Mouse (Mus musculus) olfactory bulb, adult 2 months (tissue): ENCODE results near the gene Fars2. TPM values are rescaled to one million over a fixed set of nuclear protein-coding genes. Genes with fewer than 3 reads are reported as not detected.
"Not testable (repeated sequence)": the region's sequence is repeated elsewhere in the genome, so short reads cannot be mapped to it uniquely, and the experiment has no call there.

Experiments used
- H3K27ac ChIP-seq: fragments of 200-500 bp; 2 replicates; pipeline ENCODE4 v1.5.1; 2012; ENCODE audit warnings: low read depth, low read length; ENCODE audit not compliant: insufficient read depth
- H3K4me1 ChIP-seq: fragments of 200-500 bp; 2 replicates; pipeline ENCODE4 v1.6.1; 2012; ENCODE audit warnings: low read length; ENCODE audit not compliant: control insufficient read depth, insufficient read depth
- H3K4me3 ChIP-seq: fragments of 200-500 bp; 2 replicates; pipeline ENCODE4 v1.5.1; 2012; ENCODE audit warnings: mild to moderate bottlenecking, low read depth, low read length, moderate library complexity; ENCODE audit not compliant: insufficient read depth
- CTCF ChIP-seq: fragments of 200-500 bp; IDR thresholded peaks from 2 replicates; pipeline ENCODE4 v1.5.1; 2012; ENCODE audit warnings: low read depth, mild to moderate bottlenecking, low read length, moderate library complexity; ENCODE audit not compliant: insufficient read depth
- POLR2A ChIP-seq: fragments of 200-500 bp; IDR thresholded peaks from 2 replicates; pipeline ENCODE4 v1.6.1; 2012; ENCODE audit warnings: mild to moderate bottlenecking, low read depth, low read length, moderate library complexity; ENCODE audit not compliant: insufficient read depth
- WGBS: fragments of 180-500 bp; shearing (Covaris S2); methylation state at CpG from one replicate; pipeline ENCODE4 v1.1.7; 2018; 5-methylcytosine and 5-hydroxymethylcytosine counted together
- polyA plus RNA-seq: library from polyadenylated mRNA; stranded (reverse); fragments of >200 nt; gene quantifications from 2 replicates; pipeline ENCODE4 v1.2.4, GENCODE M21; 2012; ENCODE audit warnings: low replicate concordance; ENCODE audit not compliant: missing spikeins, insufficient read depth, insufficient read length

Gene Fars2
- polyA plus RNA-seq, 1 experiment, result not detected

DNA sequence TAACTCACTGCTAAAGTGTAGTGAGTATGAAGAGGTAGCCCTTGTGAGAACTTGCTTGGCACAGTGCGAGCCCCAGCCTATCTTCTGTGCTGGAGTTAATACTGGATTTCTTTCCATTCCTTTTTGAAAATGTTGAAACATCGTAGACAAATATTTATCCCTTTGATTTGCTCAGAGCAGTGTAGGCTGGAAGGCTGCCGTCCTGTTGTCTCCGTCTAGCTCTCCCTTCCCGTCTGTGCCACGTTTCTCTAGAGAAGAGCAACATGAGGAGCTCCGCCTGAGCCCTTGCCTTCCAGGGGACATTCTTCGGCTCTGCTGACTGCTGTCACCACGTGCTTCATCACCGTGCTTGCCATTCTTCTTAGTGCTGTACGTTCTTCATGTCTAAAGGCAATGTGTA, 234.3 kb downstream of the Fars2 start:
- 91% methylated on average over 11 of the region's 11 CpGs for WGBS
- no peak overlapping the region for H3K4me3 ChIP-seq
- TF ChIP-seq CTCF, result no peak
- TF ChIP-seq POLR2A, result no peak
- H3K4me1 ChIP-seq, result no peaks in the 10 kb centered on the region
- H3K27ac ChIP-seq, result no peak overlapping the region

DNA sequence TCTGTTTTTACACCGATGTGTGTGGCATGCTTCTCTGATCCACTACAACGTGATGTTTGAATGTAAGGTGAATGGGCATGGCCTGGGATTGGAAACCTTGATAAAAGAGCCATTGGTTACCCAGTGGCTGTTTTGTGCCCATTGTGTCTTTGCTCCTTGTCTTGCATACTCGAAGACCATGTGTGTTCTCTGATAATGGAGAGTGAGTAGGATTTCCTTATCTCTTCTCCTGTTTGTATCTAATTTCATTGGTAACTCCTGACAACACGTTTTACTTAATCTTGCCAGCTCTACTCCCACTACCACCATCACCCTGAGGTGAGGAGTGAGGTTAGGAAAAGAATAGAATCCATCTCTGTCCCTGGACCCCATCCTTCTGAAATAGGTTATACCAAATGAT, 240.3 kb downstream of the Fars2 start:
- H3K27ac ChIP-seq, result no peak overlapping the region
- no peaks in the 10 kb centered on the region for H3K4me1 ChIP-seq
- TF ChIP-seq CTCF, result no peak
- 86% methylated on average over 4 of the region's 4 CpGs for WGBS
- no peak overlapping the region for H3K4me3 ChIP-seq

DNA sequence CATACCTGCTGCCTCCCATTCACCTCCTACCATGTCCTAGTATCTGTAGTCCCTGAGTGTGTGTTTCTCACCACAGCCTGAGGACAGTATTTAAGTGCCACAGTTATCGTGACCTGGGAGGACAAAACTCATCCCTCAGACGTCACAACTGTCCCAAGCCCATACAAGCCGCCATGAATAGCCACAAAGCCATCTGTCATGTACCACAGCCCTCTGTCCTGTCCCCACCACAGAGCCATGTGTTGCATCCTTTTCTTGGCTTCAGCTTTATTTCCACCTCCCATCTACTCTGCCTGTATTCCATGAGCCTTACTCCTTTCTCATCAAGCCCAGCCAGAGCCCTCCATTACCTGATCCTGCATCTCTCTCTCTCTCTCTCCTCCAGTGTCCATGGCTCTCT, 244.2 kb downstream of the Fars2 start:
- TF ChIP-seq POLR2A (no peak), CTCF (no peak)
- peaks cover 4% of the 10 kb centered on the region for H3K4me1 ChIP-seq
- 94% methylated on average over 3 of the region's 3 CpGs for WGBS
- no peak overlapping the region for H3K27ac ChIP-seq
- H3K4me3 ChIP-seq, result no peak overlapping the region

DNA sequence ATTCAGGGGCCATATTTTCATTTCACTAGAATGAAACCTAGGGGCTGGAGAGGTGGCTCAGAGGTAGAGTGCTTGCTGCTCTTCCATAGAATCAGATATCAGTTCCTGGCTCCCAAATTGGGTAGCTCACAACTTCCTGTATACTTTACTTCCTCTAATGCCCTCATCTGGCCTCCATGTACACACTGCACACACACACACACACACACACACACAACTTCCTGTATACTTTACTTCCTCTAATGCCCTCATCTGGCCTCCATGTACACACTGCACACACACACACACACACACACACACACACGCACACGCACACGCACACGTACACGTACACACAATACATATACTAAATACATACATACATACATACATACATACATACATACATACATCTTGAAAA, 248.5 kb downstream of the Fars2 start:
- H3K4me1 ChIP-seq, result peaks cover 15% of the 10 kb centered on the region
- H3K27ac ChIP-seq, H3K4me3 ChIP-seq: not testable (repeated sequence)
- 97% methylated on average over 5 of the region's 5 CpGs for WGBS

DNA sequence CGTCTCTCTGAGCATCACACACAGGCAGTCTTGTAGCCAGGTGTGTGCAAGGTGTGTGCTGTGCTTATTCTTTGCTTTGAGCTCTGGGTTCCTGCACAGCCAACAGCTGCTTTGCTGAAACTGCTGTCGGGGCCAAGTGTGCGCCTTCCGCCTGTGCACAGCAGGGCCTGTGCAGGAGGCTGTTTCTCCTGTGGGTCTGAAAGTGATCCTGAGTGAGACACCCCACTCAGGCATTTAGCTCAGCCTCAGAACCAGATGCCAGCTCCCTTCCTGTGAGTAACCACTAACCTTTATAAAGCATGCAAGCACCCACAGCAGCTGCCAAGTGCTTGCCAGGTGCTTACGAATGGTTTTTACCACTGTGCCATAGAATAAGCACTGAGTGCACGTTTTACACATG, 249.1 kb downstream of the Fars2 start:
- TF ChIP-seq CTCF (no peak), POLR2A (no peak)
- H3K4me3 ChIP-seq, result no peak overlapping the region
- WGBS, result 79% methylated on average over 6 of the region's 6 CpGs
- no peak overlapping the region for H3K27ac ChIP-seq
- H3K4me1 ChIP-seq, result peaks cover 15% of the 10 kb centered on the region

DNA sequence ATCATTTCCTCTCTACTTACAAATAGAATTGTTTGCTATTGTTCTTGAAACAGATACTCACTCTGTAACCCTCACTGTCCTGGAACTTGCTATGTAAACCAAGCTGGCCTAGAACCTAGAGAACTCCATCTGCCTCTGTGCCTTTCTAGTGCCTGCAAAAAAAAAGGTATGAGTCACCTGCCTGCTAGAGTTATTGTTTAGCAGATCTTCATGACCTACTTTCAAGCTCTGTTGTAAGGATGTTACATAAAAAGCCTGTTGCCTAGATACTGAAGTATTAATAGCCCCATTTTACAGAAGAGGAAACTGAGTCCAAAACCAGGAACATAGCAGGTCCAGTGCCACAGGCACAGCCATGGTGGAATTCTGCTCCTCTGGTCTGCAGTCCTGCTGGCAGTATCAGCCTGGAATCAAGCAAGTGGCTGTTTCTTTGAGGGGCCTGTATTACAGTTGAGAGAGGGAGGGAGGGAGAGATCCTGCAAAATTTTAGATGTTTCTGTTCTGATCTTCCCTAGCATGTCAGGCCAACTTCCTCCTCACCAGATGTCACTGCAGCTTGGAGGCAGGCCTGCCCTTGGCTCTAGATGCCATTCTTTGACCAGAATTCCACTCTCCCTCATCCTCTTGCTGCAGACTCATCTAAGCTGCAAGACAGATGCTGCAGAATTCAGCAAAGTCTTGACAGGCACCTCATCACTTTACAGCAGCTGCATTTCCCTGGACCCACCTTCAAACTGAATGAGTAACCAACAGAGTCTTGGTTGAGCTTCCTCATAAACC, 250.7 kb downstream of the Fars2 start:
- TF ChIP-seq CTCF (no peak), POLR2A (no peak)
- H3K4me3 ChIP-seq, result no peak overlapping the region
- H3K27ac ChIP-seq, result peak overlapping the region; percentile 22; the same call in 1 of the 2 replicates
- peaks cover 15% of the 10 kb centered on the region for H3K4me1 ChIP-seq

DNA sequence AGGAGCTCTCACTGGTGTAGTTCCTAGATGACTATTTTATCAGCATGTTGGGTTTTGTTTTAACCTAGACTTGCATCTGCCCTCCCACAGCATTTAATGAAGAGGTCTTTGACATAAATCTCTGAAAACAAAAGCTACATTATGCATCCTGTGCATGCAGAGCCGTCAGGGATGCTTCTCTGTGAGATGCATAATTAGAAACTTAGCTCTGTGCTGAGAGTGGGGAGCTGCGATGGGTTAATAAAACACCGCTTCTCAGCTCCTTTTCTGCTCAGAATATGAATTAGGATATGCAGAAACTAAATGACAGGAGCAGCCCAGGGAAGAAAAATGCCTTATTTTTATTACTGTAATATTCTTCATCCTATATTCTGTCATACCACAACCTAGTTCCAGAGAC, 251.6 kb downstream of the Fars2 start:
- H3K27ac ChIP-seq, result no peak overlapping the region
- WGBS, result 28% methylated on average over 3 of the region's 3 CpGs
- TF ChIP-seq POLR2A (no peak), CTCF (no peak)
- peaks cover 15% of the 10 kb centered on the region for H3K4me1 ChIP-seq
- H3K4me3 ChIP-seq, result no peak overlapping the region

DNA sequence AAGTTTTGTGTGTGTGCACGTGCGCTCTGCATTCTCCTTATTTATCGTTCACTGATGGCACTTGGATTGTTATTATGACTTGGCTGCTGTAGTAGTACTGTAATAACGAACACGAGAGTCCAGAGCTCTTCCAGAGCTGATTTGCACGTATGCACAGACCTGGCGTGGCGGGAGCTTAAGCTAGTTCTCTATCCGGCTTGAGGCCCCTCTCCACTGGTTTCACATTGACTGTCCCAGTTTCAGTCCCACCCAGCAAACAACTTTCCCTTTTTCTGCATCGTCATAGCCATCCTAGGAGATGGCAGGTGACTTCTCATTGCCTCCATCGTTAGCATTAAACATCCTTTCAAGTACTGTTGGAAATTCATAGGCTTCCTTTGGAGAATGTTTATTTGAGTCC, 252.2 kb downstream of the Fars2 start:
- 55% methylated on average over 11 of the region's 11 CpGs for WGBS
- no peak overlapping the region for H3K27ac ChIP-seq
- TF ChIP-seq POLR2A (no peak), CTCF (no peak)

DNA sequence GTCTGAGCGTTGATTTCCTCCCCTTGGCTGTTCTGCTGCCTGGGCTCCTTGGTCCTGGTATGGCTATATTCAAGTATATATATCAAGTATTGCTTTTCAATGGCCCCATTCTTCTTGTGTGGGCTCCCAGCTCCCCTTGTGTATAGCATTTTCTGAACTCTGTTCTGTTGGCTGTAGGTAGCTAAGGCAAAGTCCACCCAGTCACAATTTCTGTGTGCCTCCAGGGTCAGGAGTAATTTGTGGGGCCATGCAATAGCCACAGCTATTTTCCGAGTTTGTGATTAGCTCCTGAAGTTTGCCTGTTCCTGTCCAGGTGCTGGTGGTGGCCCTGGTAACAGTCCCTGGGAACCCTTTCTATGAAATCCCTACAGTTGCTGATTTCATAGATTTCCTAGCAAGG, 266.0 kb downstream of the Fars2 start:
- 75% methylated on average over 2 of the region's 2 CpGs for WGBS
- TF ChIP-seq POLR2A (no peak), CTCF (no peak)
- Histone ChIP-seq H3K4me3 (no peak overlapping the region), H3K27ac (no peak overlapping the region), H3K4me1 (no peaks in the 10 kb centered on the region)

More for the DNA sequence above, 252.2 kb downstream of the Fars2 start:
- H3K4me1 ChIP-seq, result peaks cover 15% of the 10 kb centered on the region
- no peak overlapping the region for H3K4me3 ChIP-seq

DNA sequence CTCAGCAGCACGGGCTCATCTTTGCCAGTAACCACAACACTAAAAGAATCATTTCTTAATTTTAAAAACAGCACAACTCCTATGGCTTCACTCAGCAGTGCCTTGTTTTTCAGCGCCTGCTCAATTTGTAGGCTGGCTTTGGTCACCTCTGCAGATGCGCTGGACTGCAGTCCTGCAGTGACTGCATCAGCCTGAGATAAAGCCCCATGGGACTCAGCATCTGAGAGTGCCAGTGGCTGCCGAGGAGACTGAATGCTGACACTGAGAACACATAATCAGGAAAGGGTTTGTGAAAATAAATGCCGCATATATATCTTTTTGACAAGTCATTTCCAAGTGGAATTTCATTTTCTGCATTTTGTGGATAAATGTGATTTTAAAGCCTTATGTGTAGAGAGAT, 268.9 kb downstream of the Fars2 start:
- 0 out of 2 replicates have a peak, but pooled peaks cover 4% of the 10 kb centered on the region for H3K4me1 ChIP-seq
- no peak overlapping the region for H3K4me3 ChIP-seq
- 82% methylated on average over 5 of the region's 5 CpGs for WGBS
- no peak overlapping the region for H3K27ac ChIP-seq
- TF ChIP-seq POLR2A (no peak), CTCF (no peak)
